Comparison of ENCODE assay signal across 9 mouse cellular contexts in genomic region chr4:34882291-34882769, GRCm38 (mm10). TPM values are rescaled to one million over a fixed set of nuclear protein-coding genes. Genes with fewer than 3 reads are reported as not detected.
A peak's percentile ranks its signal among the peaks of the same experiment; 100 is the strongest.
DNase-seq lines count a peak whose midpoint lies in the region; ATAC-seq and TF ChIP-seq lines count a peak whose summit lies in the region.
"Had no signal": no experiment of that assay in that cellular context is flagged by ENCODE, and none has a peak within 500 bp of the region (broad histone marks: within the 10 kb centered on the region; RNA-seq: fewer than 3 reads in every experiment).

No protein-coding gene starts in this region.

- peak overlapping the region; percentile 99 for H3K27ac ChIP-seq in embryonic facial prominence, embryonic 12.5 days
- H3K27ac ChIP-seq in heart, postnatal 0 days (ENCODE audit: low read depth) = peak overlapping the region; percentile 97

- H3K4me2 ChIP-seq in embryonic facial prominence, embryonic 12.5 days (replicated peaks) = peak overlapping the region; percentile 73
- peak overlapping the region; percentile 73 for H3K4me2 ChIP-seq in heart, postnatal 0 days (ENCODE audit: low read depth, low read length)

- intact Hi-C loops in left cerebral cortex, postnatal 14 days (cut with DNase I) = loop anchor here (2.0 kb wide), 1 partner anchor 196 kb away; the partner anchor contains the start of gene Slc35a1

- under 1% methylated on average over 36 of the region's 58 CpGs for WGBS in embryonic facial prominence, embryonic 12.5 days
- WGBS in heart, postnatal 0 days = under 1% methylated on average over 43 of the region's 58 CpGs

- no peaks in the 10 kb centered on the region for H3K9me3 ChIP-seq in embryonic facial prominence, embryonic 12.5 days
- H3K9me3 ChIP-seq in heart, postnatal 0 days (replicated peaks; ENCODE audit: control insufficient read depth, low read length) = no peaks in the 10 kb centered on the region
- no peaks in the 10 kb centered on the region for H3K9me3 ChIP-seq in megakaryocyte, embryonic 14.5 days

- H3K4me3 ChIP-seq in embryonic facial prominence, embryonic 12.5 days = peak overlapping the region; percentile 92
- H3K4me3 ChIP-seq in heart, postnatal 0 days (ENCODE audit: low read depth, low read length) = peak overlapping the region; percentile 96
- peak overlapping the region; percentile 98 for H3K4me3 ChIP-seq in megakaryocyte, embryonic 14.5 days (replicated peaks)

- TF ChIP-seq CTCF in heart, postnatal 0 days (IDR thresholded peaks at IDR 0.05; ENCODE audit: low read depth) = no peak

- H3K4me1 ChIP-seq in embryonic facial prominence, embryonic 12.5 days = peaks cover 7% of the 10 kb centered on the region
- peaks cover 28% of the 10 kb centered on the region for H3K4me1 ChIP-seq in heart, postnatal 0 days (ENCODE audit: control insufficient read depth, insufficient read depth)
- H3K4me1 ChIP-seq in megakaryocyte, embryonic 14.5 days = peaks cover 66% of the 10 kb centered on the region

- H3K36me3 ChIP-seq in embryonic facial prominence, embryonic 12.5 days = peaks cover 11% of the 10 kb centered on the region; the same call in 1 of the 2 replicates
- no peaks in the 10 kb centered on the region; the same call in 1 of the 2 replicates for H3K36me3 ChIP-seq in heart, postnatal 0 days (replicated peaks; ENCODE audit: control insufficient read depth, insufficient read depth, low read length)
- H3K36me3 ChIP-seq in megakaryocyte, embryonic 14.5 days (replicated peaks; ENCODE audit: low read length) = peaks cover 22% of the 10 kb centered on the region

- TF ChIP-seq EP300 in heart, postnatal 0 days (IDR thresholded peaks at IDR 0.05; ENCODE audit: low read depth) = no peak

- peak; percentile 73 for DNase-seq in CD4-positive, CD25-positive, alpha-beta regulatory T cell, adult 2 months (ENCODE audit: low read depth, low spot score)
- peak; percentile 9 for DNase-seq in MEL-GATA-1-ER (ENCODE audit: extremely low read depth, low read depth)
- DNase-seq in heart, postnatal 0 days (ENCODE audit: low spot score) = peak; percentile 41
- DNase-seq in left cerebral cortex, postnatal 14 days (ENCODE audit: low spot score in 2 of 2) = peak; percentile 56
- DNase-seq in skeletal muscle tissue, adult 2 months (ENCODE audit: low read depth, low spot score) = peak; percentile 10
- no peak for DNase-seq in adrenal gland, adult 18-20 months (ENCODE audit: low spot score in 2 of 2)

- H3K9ac ChIP-seq in embryonic facial prominence, embryonic 12.5 days = peak overlapping the region; percentile 97
- H3K9ac ChIP-seq in heart, postnatal 0 days (replicated peaks; ENCODE audit: low read depth, low read length) = peak overlapping the region; percentile 98

- ATAC-seq in embryonic facial prominence, embryonic 12.5 days (ENCODE audit: insufficient number of reproducible peaks, insufficient read depth, low FRiP score, low TSS enrichment) = peak; percentile 30; the same call in 1 of the 2 replicates
- ATAC-seq in heart, postnatal 0 days (ENCODE audit: insufficient read depth, low read depth) = peak; percentile 57

- no peaks in the 10 kb centered on the region for H3K27me3 ChIP-seq in embryonic facial prominence, embryonic 12.5 days
- no peaks in the 10 kb centered on the region for H3K27me3 ChIP-seq in heart, postnatal 0 days (ENCODE audit: control insufficient read depth, insufficient read depth, low read length)
- no peaks in the 10 kb centered on the region for H3K27me3 ChIP-seq in megakaryocyte, embryonic 14.5 days (replicated peaks)

RNA-seq across cellular contexts. Expression of gene Zfp292, which starts 0.4 kb away (rescaled TPM):
- polyA plus RNA-seq in embryonic facial prominence, embryonic 12.5 days (2016; fragmentation: Nextera tagmentation; extraction: Ambion mirVana) = 26.9 and 27.9 TPM in 2 replicates
- total RNA-seq in heart, postnatal 0 days (2014; rRNA removed; ENCODE audit: low replicate concordance) = 13.5 and 13.6 TPM in 2 replicates
- polyA plus RNA-seq in heart, postnatal 0 days (2015; fragmentation: Nextera tagmentation; extraction: Ambion mirVana) = 7.1 and 7.2 TPM in 2 replicates
- total RNA-seq in left cerebral cortex, postnatal 14 days (2021) = 10 to 100 TPM; 23.0 to 23.3 TPM
- polyA plus RNA-seq in megakaryocyte, embryonic 14.5 days (2012; ENCODE audit: insufficient read depth, low replicate concordance) = 0.18 and 0.32 TPM in 2 replicates
- total RNA-seq in adrenal gland, adult 18-20 months (2021) = 10 to 100 TPM; 12.7 to 16.2 TPM

RNA-seq across cellular contexts. Expression of gene Cga, which starts 11.2 kb away (rescaled TPM):
- 2.0 and 4.7 TPM in 2 replicates for polyA plus RNA-seq in embryonic facial prominence, embryonic 12.5 days (2016; fragmentation: Nextera tagmentation; extraction: Ambion mirVana)
- not detected in 2 replicates for total RNA-seq in heart, postnatal 0 days (2014; rRNA removed; ENCODE audit: low replicate concordance)
- polyA plus RNA-seq in heart, postnatal 0 days (2015; fragmentation: Nextera tagmentation; extraction: Ambion mirVana) = not detected in 2 replicates
- not detected for total RNA-seq in left cerebral cortex, postnatal 14 days (2021)
- polyA plus RNA-seq in megakaryocyte, embryonic 14.5 days (2012; ENCODE audit: insufficient read depth, low replicate concordance) = not detected in 2 replicates
- not detected for total RNA-seq in adrenal gland, adult 18-20 months (2021)
- total RNA-seq: layer of hippocampus, postnatal 25 days had no signal

Comparison
In these comparisons a context has a peak if more than half of its experiments do, and no peak if none do; other contexts are left out.
1. DNase-seq: peak in CD4-positive, CD25-positive, alpha-beta regulatory T cell, adult 2 months (single experiment), MEL-GATA-1-ER (single experiment), heart, postnatal 0 days (single experiment), left cerebral cortex, postnatal 14 days (2 of 2) and skeletal muscle tissue, adult 2 months (single experiment); none in adrenal gland, adult 18-20 months (0 of 2).
2. Peak in every context shown above with its lines, with median percentiles within 50 percentile points of each other: H3K4me3 ChIP-seq.